Mouse (Mus musculus): ENCODE measurements at regions not wholly inside any gene's neighbourhood (a gene's known extent, or its start where the extent isn't known, plus 50 kb on each side); places are given as distances from the start of the nearest gene placed in this dataset.

GRCm38 (mm10) chr5:138875180-138876076 is 55.5 kb downstream of the Gm5294 start:
- Histone ChIP-seq H3K36me3 (no peaks in the 10 kb centered on the region), H3K27me3 (no peaks in the 10 kb centered on the region), H3K4me1 (peaks cover 14% of the 10 kb centered on the region), H3K9me3 (no peaks in the 10 kb centered on the region), H3K27ac (peak overlapping the region; percentile 33; the same call in 1 of the 2 replicates), H3K9ac (no peak overlapping the region), H3K4me3 (no peak overlapping the region), H3K4me2 (no peak overlapping the region)
- 48% methylated on average over 24 of the region's 24 CpGs for WGBS
- ATAC-seq (ENCODE audit: borderline replicate concordance, extremely low read depth, low FRiP score, low TSS enrichment) = no peak

GRCm38 (mm10) chr5:138881649-138882226 is 61.9 kb downstream of the Gm5294 start:
- ATAC-seq (ENCODE audit: borderline replicate concordance, extremely low read depth, low FRiP score, low TSS enrichment) = no peak
- no peak overlapping the region for H3K4me3 ChIP-seq
- H3K4me2 ChIP-seq = no peak overlapping the region
- no peak overlapping the region for H3K9ac ChIP-seq
- 0 out of 2 replicates have a peak overlapping the region, but pooled peaks have one; percentile 29 for H3K27ac ChIP-seq
- H3K36me3 ChIP-seq = no peaks in the 10 kb centered on the region
- H3K4me1 ChIP-seq = peaks cover 9% of the 10 kb centered on the region
- no peaks in the 10 kb centered on the region for H3K9me3 ChIP-seq
- H3K27me3 ChIP-seq = no peaks in the 10 kb centered on the region
- 51% methylated on average over 9 of the region's 9 CpGs for WGBS

DNA sequence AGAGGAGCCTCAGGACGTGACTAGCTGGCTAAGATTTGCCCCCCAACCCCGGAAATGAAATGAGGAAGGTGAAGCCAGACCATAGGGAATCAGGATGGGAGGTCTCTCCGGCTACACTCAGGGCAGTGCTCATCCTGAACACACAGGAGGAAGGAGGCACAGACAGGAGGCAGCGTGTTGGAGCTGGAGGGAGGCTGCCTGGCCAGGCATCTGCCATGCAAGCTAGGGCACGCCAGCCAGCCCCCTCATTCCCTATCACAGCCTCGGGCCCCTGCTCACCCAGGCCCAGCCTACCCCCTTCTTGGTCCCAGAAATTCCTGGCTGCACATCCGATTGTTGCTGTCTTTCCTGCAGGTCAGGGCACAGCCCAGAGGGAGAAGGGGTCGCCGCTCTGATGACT is 63.7 kb downstream of the Gm5294 start:
- H3K4me3 ChIP-seq = no peak overlapping the region
- H3K9me3 ChIP-seq = no peaks in the 10 kb centered on the region
- no peak overlapping the region for H3K9ac ChIP-seq
- no peak overlapping the region for H3K27ac ChIP-seq
- WGBS = 71% methylated on average over 9 of the region's 9 CpGs
- peaks cover 11% of the 10 kb centered on the region for H3K4me1 ChIP-seq
- H3K36me3 ChIP-seq = no peaks in the 10 kb centered on the region
- H3K4me2 ChIP-seq = no peak overlapping the region
- H3K27me3 ChIP-seq = no peaks in the 10 kb centered on the region
- no peak for ATAC-seq (ENCODE audit: borderline replicate concordance, extremely low read depth, low FRiP score, low TSS enrichment)

DNA sequence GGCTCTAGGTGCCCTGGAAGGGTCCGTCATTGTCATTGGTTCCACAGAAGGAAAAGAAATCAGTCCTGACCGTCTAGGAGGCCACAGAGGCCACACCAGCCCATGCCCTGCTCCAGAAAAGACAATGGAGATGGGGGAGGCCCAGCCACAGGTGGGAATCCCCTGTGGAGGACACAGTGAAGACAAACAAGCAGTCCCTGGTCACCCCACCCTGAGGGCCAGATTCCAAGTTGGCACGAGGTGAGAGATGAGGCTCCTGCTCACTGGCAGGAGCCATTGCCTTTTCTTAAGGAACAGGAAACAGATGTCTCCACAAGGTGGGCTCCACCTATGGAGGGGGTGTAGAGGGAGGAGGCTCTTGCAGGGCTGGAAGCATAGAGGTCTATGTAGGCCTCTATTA is 66.0 kb downstream of the Gm5294 start:
- no peak overlapping the region for H3K4me3 ChIP-seq
- no peaks in the 10 kb centered on the region for H3K36me3 ChIP-seq
- no peak overlapping the region for H3K27ac ChIP-seq
- ATAC-seq (ENCODE audit: borderline replicate concordance, extremely low read depth, low FRiP score, low TSS enrichment) = no peak
- H3K9me3 ChIP-seq = no peaks in the 10 kb centered on the region
- no peaks in the 10 kb centered on the region for H3K27me3 ChIP-seq
- H3K9ac ChIP-seq = no peak overlapping the region
- peaks cover 23% of the 10 kb centered on the region for H3K4me1 ChIP-seq
- no peak overlapping the region for H3K4me2 ChIP-seq
- WGBS = 60% methylated on average over 3 of the region's 3 CpGs

GRCm38 (mm10) chr5:138888749-138889148 is 68.9 kb downstream of the Gm5294 start:
- Histone ChIP-seq H3K4me2 (no peak overlapping the region), H3K9me3 (no peaks in the 10 kb centered on the region), H3K4me3 (no peak overlapping the region), H3K27ac (no peak overlapping the region), H3K27me3 (no peaks in the 10 kb centered on the region), H3K36me3 (no peaks in the 10 kb centered on the region), H3K9ac (no peak overlapping the region), H3K4me1 (peaks cover 16% of the 10 kb centered on the region; the same call in 1 of the 2 replicates)
- WGBS = 43% methylated on average over 9 of the region's 9 CpGs
- ATAC-seq (ENCODE audit: borderline replicate concordance, extremely low read depth, low FRiP score, low TSS enrichment) = no peak

DNA sequence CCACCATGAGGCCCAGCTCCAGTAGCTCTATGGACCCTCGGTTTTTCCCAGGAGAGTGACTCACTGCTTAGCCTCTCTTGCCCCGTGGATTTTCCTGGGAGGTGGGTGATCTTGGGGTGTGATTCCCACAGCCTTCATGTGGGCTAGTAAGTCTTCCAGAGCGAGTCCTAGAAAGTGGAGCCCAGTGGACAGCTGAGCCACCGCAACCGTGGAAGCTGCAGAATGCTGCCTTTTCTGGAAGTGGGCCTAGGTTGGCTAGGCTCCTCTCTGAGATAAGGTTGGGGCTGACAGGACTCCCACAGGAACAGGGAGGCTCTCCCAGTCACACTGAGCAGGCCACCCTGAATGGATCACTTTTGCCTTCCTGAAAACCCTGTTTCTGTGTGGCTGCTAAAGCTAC is 69.9 kb downstream of the Gm5294 start:
- WGBS = 64% methylated on average over 5 of the region's 5 CpGs
- Histone ChIP-seq H3K36me3 (no peaks in the 10 kb centered on the region), H3K4me3 (no peak overlapping the region), H3K27me3 (no peaks in the 10 kb centered on the region), H3K4me1 (peaks cover 16% of the 10 kb centered on the region; the same call in 1 of the 2 replicates), H3K9ac (no peak overlapping the region), H3K4me2 (no peak overlapping the region), H3K27ac (no peak overlapping the region), H3K9me3 (no peaks in the 10 kb centered on the region)
- no peak for ATAC-seq (ENCODE audit: borderline replicate concordance, extremely low read depth, low FRiP score, low TSS enrichment)

DNA sequence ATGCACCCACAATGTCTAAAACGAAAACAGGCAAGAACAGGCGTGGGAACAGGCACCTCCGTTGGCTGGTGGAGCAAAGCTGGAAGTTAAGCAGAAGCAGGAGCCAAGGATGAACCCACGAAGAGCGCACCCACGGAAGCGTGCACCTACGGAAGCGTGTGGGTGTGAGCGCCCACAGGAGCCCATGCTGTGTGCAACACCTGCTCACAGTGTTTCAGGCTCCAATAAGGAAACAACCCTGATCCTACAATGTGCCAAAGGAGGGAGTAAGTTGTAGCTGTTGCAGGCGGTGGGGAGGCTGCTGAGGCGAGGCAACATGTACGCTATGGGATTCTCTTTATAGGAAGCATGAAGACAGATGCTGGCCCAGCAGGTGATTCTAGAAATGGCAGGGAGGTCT is 74.6 kb downstream of the Gm5294 start:
- no peaks in the 10 kb centered on the region for H3K9me3 ChIP-seq

GRCm38 (mm10) chr5:138897255-138897654 is 77.4 kb downstream of the Gm5294 start:
- Histone ChIP-seq H3K27me3 (no peaks in the 10 kb centered on the region), H3K36me3 (no peaks in the 10 kb centered on the region), H3K4me1 (peaks cover 8% of the 10 kb centered on the region), H3K27ac (no peak overlapping the region), H3K4me2 (no peak overlapping the region), H3K9ac (no peak overlapping the region), H3K9me3 (no peaks in the 10 kb centered on the region), H3K4me3 (no peak overlapping the region)
- no peak for ATAC-seq (ENCODE audit: borderline replicate concordance, extremely low read depth, low FRiP score, low TSS enrichment)

More for the DNA sequence above, 74.6 kb downstream of the Gm5294 start:
- no peak for ATAC-seq (ENCODE audit: borderline replicate concordance, extremely low read depth, low FRiP score, low TSS enrichment)
- H3K9ac ChIP-seq = no peak overlapping the region
- peaks cover 18% of the 10 kb centered on the region for H3K4me1 ChIP-seq
- no peaks in the 10 kb centered on the region for H3K27me3 ChIP-seq
- H3K27ac ChIP-seq = no peak overlapping the region
- WGBS = 90% methylated on average over 13 of the region's 13 CpGs
- no peak overlapping the region for H3K4me3 ChIP-seq
- H3K36me3 ChIP-seq = no peaks in the 10 kb centered on the region
- H3K4me2 ChIP-seq = no peak overlapping the region

DNA sequence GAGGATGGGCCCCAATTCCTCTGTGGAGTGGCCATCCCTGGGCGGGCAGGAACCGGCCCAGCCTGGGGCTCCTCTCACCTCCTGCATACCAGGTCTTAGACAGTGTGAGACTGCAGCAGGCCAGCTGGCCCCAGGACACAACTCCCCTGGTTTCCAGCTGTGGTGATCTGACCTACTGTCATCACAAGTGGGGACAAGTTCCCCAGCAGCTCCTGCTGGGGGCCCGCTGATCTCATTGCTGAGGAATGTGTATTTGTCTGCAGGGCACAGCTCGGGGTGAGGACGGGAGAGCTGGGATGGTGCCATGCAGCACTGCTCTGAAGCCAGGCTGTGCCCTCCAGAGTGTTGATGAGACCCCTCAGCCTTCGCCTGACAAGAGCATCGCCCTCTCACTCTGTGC is 78.6 kb downstream of the Gm5294 start:
- Histone ChIP-seq H3K27me3 (no peaks in the 10 kb centered on the region), H3K4me1 (peaks cover 8% of the 10 kb centered on the region), H3K9ac (no peak overlapping the region), H3K4me2 (no peak overlapping the region), H3K36me3 (no peaks in the 10 kb centered on the region), H3K4me3 (no peak overlapping the region), H3K27ac (no peak overlapping the region), H3K9me3 (no peaks in the 10 kb centered on the region)
- peak; percentile 68 for ATAC-seq (ENCODE audit: borderline replicate concordance, extremely low read depth, low FRiP score, low TSS enrichment)
- WGBS = 26% methylated on average over 7 of the region's 7 CpGs

- peaks cover 8% of the 10 kb centered on the region for H3K4me1 ChIP-seq
- H3K9me3 ChIP-seq = no peaks in the 10 kb centered on the region
- ATAC-seq (ENCODE audit: borderline replicate concordance, extremely low read depth, low FRiP score, low TSS enrichment) = no peak
- H3K9ac ChIP-seq = no peak overlapping the region
- WGBS = 67% methylated on average over 15 of the region's 15 CpGs
- no peak overlapping the region for H3K4me3 ChIP-seq
- no peaks in the 10 kb centered on the region for H3K36me3 ChIP-seq
- no peaks in the 10 kb centered on the region for H3K27me3 ChIP-seq
- no peak overlapping the region for H3K27ac ChIP-seq
- no peak overlapping the region for H3K4me2 ChIP-seq
These were observed 81.2 kb downstream of the Gm5294 start for GRCm38 (mm10) chr5:138900952-138901599.

DNA sequence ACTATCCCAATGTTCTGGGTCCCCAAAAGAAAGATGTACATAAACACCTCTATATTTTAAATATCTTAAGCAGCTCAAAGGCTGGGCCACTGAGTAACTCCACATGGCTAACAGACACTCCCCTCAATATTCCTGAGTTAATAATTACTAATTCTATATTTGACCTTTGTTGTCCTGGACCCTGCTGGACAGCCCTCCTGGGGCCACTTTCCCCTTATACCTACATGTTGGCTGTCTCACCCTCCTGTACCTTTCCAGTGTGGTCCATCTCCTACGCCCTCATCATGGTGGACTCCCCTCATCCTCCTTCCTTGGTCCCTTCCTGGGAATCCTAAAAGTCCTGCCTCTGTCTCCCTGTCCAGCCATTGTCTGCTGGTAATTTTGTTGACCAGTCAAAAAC is 82.4 kb downstream of the Gm5294 start:
- ATAC-seq (ENCODE audit: borderline replicate concordance, extremely low read depth, low FRiP score, low TSS enrichment) = no peak
- H3K4me2 ChIP-seq = no peak overlapping the region
- WGBS = 79% methylated on average over 1 of the region's 1 CpGs
- no peaks in the 10 kb centered on the region for H3K27me3 ChIP-seq
- H3K27ac ChIP-seq = no peak overlapping the region
- H3K36me3 ChIP-seq = no peaks in the 10 kb centered on the region
- no peak overlapping the region for H3K4me3 ChIP-seq
- peaks cover 8% of the 10 kb centered on the region for H3K4me1 ChIP-seq
- no peak overlapping the region for H3K9ac ChIP-seq
- H3K9me3 ChIP-seq = no peaks in the 10 kb centered on the region

Measured in lung, embryonic 15.5 days (tissue).